Mouse (Mus musculus): Measurements from ENCODE around the gene Hoxd10. TPM values are rescaled to one million over a fixed set of nuclear protein-coding genes. Genes with fewer than 3 reads are reported as not detected.

Hoxd10 gene
- polyA plus RNA-seq, 1 experiment from 2014 or later, result not detected

DNA sequence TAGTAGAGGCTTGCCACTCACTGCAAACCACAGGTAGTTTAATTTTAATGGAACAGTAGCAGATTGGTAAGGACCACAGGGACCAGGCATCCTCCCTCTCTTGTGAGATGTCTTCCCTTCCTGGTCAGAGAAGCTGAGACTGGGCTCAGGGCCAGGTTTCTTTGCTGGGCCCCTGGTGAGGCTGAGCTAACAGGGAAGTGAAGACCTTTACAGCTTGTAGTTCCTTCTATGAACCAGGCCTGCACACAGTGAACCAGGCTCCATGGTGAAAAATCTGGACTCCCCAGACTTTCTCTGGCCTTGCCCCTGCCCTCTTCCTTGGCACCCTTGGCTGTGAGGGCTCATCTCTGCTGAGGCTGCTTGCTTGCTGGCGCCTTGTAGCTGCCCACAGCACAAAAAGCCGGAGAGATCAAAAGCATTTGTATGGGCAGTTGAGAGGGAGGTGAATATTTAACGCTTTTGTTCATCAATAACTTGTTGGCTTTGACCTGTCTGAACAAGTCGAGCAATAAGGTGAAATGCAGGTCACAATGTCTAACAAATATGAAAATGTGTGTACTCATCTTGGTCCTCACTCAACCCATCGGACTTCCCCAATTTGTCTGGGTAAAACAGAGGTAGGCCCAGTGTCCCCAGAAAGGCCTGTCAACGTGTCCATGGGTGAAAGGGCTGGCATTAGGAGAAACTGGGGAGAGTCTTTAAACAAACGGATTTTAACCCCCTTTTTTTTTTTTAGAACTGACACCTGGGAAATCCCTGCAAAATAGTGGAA, 32.7 kb downstream of the Hoxd10 start:
- Histone ChIP-seq H3K4me2 (ENCODE audit: low read length) (no peak overlapping the region), H3K27ac (ENCODE audit: low read length) (no peak overlapping the region), H3K4me1 (replicated peaks; ENCODE audit: control insufficient read depth, insufficient read depth, low read length) (no peaks in the 10 kb centered on the region), H3K9me3 (ENCODE audit: control insufficient read depth, low read length) (no peaks in the 10 kb centered on the region), H3K36me3 (ENCODE audit: control insufficient read depth, insufficient read depth) (no peaks in the 10 kb centered on the region), H3K4me3 (replicated peaks; ENCODE audit: low read length) (no peak overlapping the region), H3K9ac (replicated peaks; ENCODE audit: low read depth, low read length) (no peak overlapping the region), H3K27me3 (replicated peaks; ENCODE audit: control insufficient read depth, insufficient read depth, low read length) (peaks cover 95% of the 10 kb centered on the region)
- WGBS, result 7% methylated on average over 7 of the region's 7 CpGs
- ATAC-seq, result no peak

- Histone ChIP-seq H3K9ac (replicated peaks; ENCODE audit: low read depth, low read length) (no peak overlapping the region), H3K27ac (ENCODE audit: low read length) (no peak overlapping the region), H3K36me3 (ENCODE audit: control insufficient read depth, insufficient read depth) (no peaks in the 10 kb centered on the region), H3K27me3 (replicated peaks; ENCODE audit: control insufficient read depth, insufficient read depth, low read length) (peaks cover 93% of the 10 kb centered on the region), H3K4me2 (ENCODE audit: low read length) (no peak overlapping the region), H3K4me1 (replicated peaks; ENCODE audit: control insufficient read depth, insufficient read depth, low read length) (no peaks in the 10 kb centered on the region), H3K4me3 (replicated peaks; ENCODE audit: low read length) (no peak overlapping the region), H3K9me3 (ENCODE audit: control insufficient read depth, low read length) (no peaks in the 10 kb centered on the region)
- ATAC-seq, result no peak
- WGBS, result under 1% methylated on average over 17 of the region's 17 CpGs
These were observed 33.4 kb downstream of the Hoxd10 start for GRCm38 (mm10) chr2:74725171-74725570.

GRCm38 (mm10) chr2:74726551-74726950, 34.8 kb downstream of the Hoxd10 start, which contains the start of gene Gm28230:
Gene Gm28230, plus strand, starts transcription at chr2:74726728.
- 0% methylated on average over 5 of the region's 5 CpGs for WGBS
- Histone ChIP-seq H3K4me3 (replicated peaks; ENCODE audit: low read length) (no peak within 1 kb of the TSS), H3K36me3 (ENCODE audit: control insufficient read depth, insufficient read depth) (no peaks in the 10 kb centered on the region), H3K27me3 (replicated peaks; ENCODE audit: control insufficient read depth, insufficient read depth, low read length) (peaks cover 92% of the 10 kb centered on the region), H3K9ac (replicated peaks; ENCODE audit: low read depth, low read length) (no peak within 1 kb of the TSS), H3K4me2 (ENCODE audit: low read length) (no peak within 1 kb of the TSS), H3K4me1 (replicated peaks; ENCODE audit: control insufficient read depth, insufficient read depth, low read length) (no peaks in the 10 kb centered on the region), H3K9me3 (ENCODE audit: control insufficient read depth, low read length) (no peaks in the 10 kb centered on the region), H3K27ac (ENCODE audit: low read length) (no peak within 1 kb of the TSS)
- ATAC-seq, result no peak

- under 1% methylated on average over 43 of the region's 43 CpGs for WGBS
- H3K27me3 ChIP-seq (replicated peaks; ENCODE audit: control insufficient read depth, insufficient read depth, low read length), result peaks cover 92% of the 10 kb centered on the region
- no peak overlapping the region for H3K9ac ChIP-seq (replicated peaks; ENCODE audit: low read depth, low read length)
- no peak overlapping the region for H3K27ac ChIP-seq (ENCODE audit: low read length)
- no peaks in the 10 kb centered on the region for H3K4me1 ChIP-seq (replicated peaks; ENCODE audit: control insufficient read depth, insufficient read depth, low read length)
- no peak overlapping the region for H3K4me2 ChIP-seq (ENCODE audit: low read length)
- H3K4me3 ChIP-seq (replicated peaks; ENCODE audit: low read length), result no peak overlapping the region
- no peak for ATAC-seq
- H3K36me3 ChIP-seq (ENCODE audit: control insufficient read depth, insufficient read depth), result no peaks in the 10 kb centered on the region
- H3K9me3 ChIP-seq (ENCODE audit: control insufficient read depth, low read length), result no peaks in the 10 kb centered on the region
These were observed 35.4 kb downstream of the Hoxd10 start for GRCm38 (mm10) chr2:74726973-74727639.

DNA sequence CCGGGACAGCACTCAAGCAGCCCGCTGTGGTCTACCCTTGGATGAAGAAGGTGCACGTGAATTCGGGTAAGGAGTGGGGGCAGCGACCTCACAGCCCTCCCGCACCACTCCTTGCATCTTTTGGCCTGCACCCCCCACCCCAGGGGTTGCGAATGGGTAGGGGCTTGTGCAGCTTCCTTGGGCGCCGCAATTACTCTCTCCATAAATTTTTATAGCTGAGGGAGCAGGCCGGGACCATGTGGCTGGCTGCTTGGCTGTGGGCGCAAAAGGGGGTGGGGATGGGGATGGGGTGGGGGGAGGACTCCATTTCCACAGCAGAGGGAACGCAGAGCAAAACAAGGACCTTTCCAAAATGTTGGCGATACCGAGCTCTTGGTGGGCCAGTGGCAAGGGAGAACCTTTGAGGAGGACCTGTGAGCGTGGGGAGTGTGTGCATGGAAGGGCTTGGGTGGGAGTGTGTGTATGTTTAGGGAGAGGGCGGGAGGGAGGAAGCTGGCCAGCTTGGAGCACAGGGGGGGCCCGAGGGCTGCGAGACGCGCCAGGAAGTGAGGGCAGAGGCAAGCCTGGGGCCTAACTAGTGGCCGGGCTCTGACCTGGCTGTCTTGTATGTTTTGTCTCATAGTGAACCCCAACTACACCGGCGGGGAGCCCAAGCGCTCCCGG, 36.0 kb downstream of the Hoxd10 start:
- Histone ChIP-seq H3K4me1 (replicated peaks; ENCODE audit: control insufficient read depth, insufficient read depth, low read length) (no peaks in the 10 kb centered on the region), H3K4me3 (replicated peaks; ENCODE audit: low read length) (no peak overlapping the region), H3K27me3 (replicated peaks; ENCODE audit: control insufficient read depth, insufficient read depth, low read length) (peaks cover 92% of the 10 kb centered on the region), H3K27ac (ENCODE audit: low read length) (no peak overlapping the region), H3K9ac (replicated peaks; ENCODE audit: low read depth, low read length) (no peak overlapping the region), H3K4me2 (ENCODE audit: low read length) (no peak overlapping the region), H3K9me3 (ENCODE audit: control insufficient read depth, low read length) (no peaks in the 10 kb centered on the region), H3K36me3 (ENCODE audit: control insufficient read depth, insufficient read depth) (no peaks in the 10 kb centered on the region)
- 2% methylated on average over 25 of the region's 25 CpGs for WGBS
- no peak for ATAC-seq

GRCm38 (mm10) chr2:74728303-74728680, 36.6 kb downstream of the Hoxd10 start:
- H3K36me3 ChIP-seq (ENCODE audit: control insufficient read depth, insufficient read depth), result no peaks in the 10 kb centered on the region
- H3K27ac ChIP-seq (ENCODE audit: low read length), result no peak overlapping the region
- H3K4me2 ChIP-seq (ENCODE audit: low read length), result no peak overlapping the region
- no peaks in the 10 kb centered on the region for H3K9me3 ChIP-seq (ENCODE audit: control insufficient read depth, low read length)
- no peaks in the 10 kb centered on the region for H3K4me1 ChIP-seq (replicated peaks; ENCODE audit: control insufficient read depth, insufficient read depth, low read length)
- no peak overlapping the region for H3K4me3 ChIP-seq (replicated peaks; ENCODE audit: low read length)
- H3K27me3 ChIP-seq (replicated peaks; ENCODE audit: control insufficient read depth, insufficient read depth, low read length), result peaks cover 89% of the 10 kb centered on the region
- 3% methylated on average over 13 of the region's 13 CpGs for WGBS
- H3K9ac ChIP-seq (replicated peaks; ENCODE audit: low read depth, low read length), result no peak overlapping the region
- no peak for ATAC-seq

- Histone ChIP-seq H3K4me2 (ENCODE audit: low read length) (no peak overlapping the region), H3K36me3 (ENCODE audit: control insufficient read depth, insufficient read depth) (no peaks in the 10 kb centered on the region), H3K9me3 (ENCODE audit: control insufficient read depth, low read length) (no peaks in the 10 kb centered on the region), H3K9ac (replicated peaks; ENCODE audit: low read depth, low read length) (no peak overlapping the region), H3K27ac (ENCODE audit: low read length) (no peak overlapping the region), H3K4me3 (replicated peaks; ENCODE audit: low read length) (no peak overlapping the region), H3K4me1 (replicated peaks; ENCODE audit: control insufficient read depth, insufficient read depth, low read length) (no peaks in the 10 kb centered on the region), H3K27me3 (replicated peaks; ENCODE audit: control insufficient read depth, insufficient read depth, low read length) (peaks cover 84% of the 10 kb centered on the region)
- WGBS, result 3% methylated on average over 8 of the region's 8 CpGs
- ATAC-seq, result no peak
These were observed 38.6 kb downstream of the Hoxd10 start for GRCm38 (mm10) chr2:74730331-74730730.

GRCm38 (mm10) chr2:74731055-74731454, 39.3 kb downstream of the Hoxd10 start:
- H3K27me3 ChIP-seq (replicated peaks; ENCODE audit: control insufficient read depth, insufficient read depth, low read length), result peaks cover 85% of the 10 kb centered on the region
- no peak overlapping the region for H3K4me3 ChIP-seq (replicated peaks; ENCODE audit: low read length)
- H3K4me2 ChIP-seq (ENCODE audit: low read length), result no peak overlapping the region
- H3K9ac ChIP-seq (replicated peaks; ENCODE audit: low read depth, low read length), result no peak overlapping the region
- peaks cover 2% of the 10 kb centered on the region; the same call in 1 of the 2 replicates for H3K4me1 ChIP-seq (replicated peaks; ENCODE audit: control insufficient read depth, insufficient read depth, low read length)
- H3K36me3 ChIP-seq (ENCODE audit: control insufficient read depth, insufficient read depth), result no peaks in the 10 kb centered on the region
- H3K27ac ChIP-seq (ENCODE audit: low read length), result no peak overlapping the region
- ATAC-seq, result no peak
- no peaks in the 10 kb centered on the region for H3K9me3 ChIP-seq (ENCODE audit: control insufficient read depth, low read length)

DNA sequence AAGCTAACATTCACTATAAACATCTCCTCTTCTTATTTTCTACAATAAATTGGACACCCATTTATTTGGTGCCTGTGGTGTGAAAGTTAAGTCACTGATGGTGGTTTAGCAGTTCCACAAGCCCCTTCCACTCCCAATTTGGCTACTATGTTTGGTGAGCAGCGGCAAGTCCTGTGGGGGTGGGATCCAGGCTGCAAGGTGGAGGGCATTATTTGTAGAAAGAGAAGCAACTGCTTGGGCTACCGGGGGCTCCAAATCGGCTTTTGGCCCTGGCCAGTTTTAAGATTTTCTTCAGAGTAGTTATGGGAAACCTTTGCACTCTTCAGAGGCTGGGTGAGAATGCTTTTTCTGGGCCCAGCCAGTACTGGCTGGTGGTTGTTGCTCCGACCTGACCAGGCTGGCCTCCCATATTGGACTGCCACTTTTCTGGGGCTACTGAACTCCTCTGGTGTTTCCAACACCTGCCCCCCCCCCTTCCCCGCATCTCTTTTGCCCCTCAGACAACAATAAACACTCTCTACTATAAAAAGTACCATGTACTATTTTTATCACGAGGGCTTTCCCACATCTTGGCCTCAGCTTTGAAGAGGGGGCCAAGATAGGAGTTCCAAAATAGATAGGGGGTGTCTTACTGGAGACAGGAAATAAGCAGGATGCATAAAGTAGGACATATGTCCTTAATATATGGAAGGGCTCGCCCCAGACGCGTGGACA, 40.2 kb downstream of the Hoxd10 start:
- Histone ChIP-seq H3K4me1 (replicated peaks; ENCODE audit: control insufficient read depth, insufficient read depth, low read length) (peaks cover 4% of the 10 kb centered on the region; the same call in 1 of the 2 replicates), H3K27me3 (replicated peaks; ENCODE audit: control insufficient read depth, insufficient read depth, low read length) (peaks cover 84% of the 10 kb centered on the region), H3K4me3 (replicated peaks; ENCODE audit: low read length) (no peak overlapping the region), H3K27ac (ENCODE audit: low read length) (no peak overlapping the region), H3K4me2 (ENCODE audit: low read length) (no peak overlapping the region), H3K9me3 (ENCODE audit: control insufficient read depth, low read length) (no peaks in the 10 kb centered on the region), H3K9ac (replicated peaks; ENCODE audit: low read depth, low read length) (no peak overlapping the region), H3K36me3 (ENCODE audit: control insufficient read depth, insufficient read depth) (no peaks in the 10 kb centered on the region)
- no peak for ATAC-seq
- WGBS, result 4% methylated on average over 9 of the region's 9 CpGs
